Mouse (Mus musculus): ENCODE results near the gene Nebl. TPM values are rescaled to one million over a fixed set of nuclear protein-coding genes. Genes with fewer than 3 reads are reported as not detected.

Gene Nebl
- 100 to 1,000 TPM; 456 TPM for total RNA-seq (2021)

DNA sequence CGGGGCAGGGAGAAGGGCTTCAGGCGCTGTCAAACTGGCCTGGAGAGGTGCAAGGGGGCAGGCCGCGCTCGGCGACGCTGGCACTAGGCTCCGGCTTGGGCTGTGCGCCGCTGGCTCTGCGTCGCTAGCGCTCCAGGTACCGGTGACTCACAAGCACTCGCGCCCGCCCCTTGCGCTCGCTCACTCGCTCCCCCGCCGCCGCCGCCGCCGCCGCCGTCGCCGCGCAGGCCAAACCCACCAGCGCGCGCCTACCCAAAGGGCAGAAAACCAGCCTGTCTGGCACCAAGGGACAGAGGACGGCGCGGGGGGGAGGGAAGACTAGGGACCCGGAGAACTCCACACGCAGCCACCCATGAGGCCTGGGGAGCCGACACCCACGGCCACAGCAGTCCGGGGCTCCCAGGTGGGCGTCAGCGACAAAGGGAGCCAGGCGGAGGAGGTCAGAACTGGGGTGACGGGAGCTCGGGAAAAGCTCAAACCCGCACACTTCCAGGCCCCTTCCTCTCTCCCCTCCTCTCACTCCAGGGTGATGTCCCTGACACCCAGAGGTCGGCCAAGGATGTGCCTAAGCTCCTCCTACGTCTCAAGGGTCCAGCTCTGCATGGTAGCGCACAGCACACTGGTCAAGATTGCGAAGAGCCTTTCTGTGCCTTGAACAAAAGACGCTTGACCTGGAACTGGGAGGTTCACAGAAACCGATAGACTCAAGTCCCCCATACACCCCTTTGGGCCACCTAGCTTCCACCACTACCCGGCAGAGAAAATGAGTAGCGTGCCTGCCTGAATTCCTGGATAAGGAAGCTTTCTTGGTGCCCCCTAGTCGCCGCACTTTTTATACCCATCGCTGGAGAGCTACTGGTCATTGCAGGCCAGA, at the start of gene Nebl:
Gene Nebl (minus strand): TSS at position 508 of the 874 bp plus-strand sequence.
- intact Hi-C loops (cut with DNase I): no loop called here
- DNase-seq: peak; percentile 38 to 53

DNA sequence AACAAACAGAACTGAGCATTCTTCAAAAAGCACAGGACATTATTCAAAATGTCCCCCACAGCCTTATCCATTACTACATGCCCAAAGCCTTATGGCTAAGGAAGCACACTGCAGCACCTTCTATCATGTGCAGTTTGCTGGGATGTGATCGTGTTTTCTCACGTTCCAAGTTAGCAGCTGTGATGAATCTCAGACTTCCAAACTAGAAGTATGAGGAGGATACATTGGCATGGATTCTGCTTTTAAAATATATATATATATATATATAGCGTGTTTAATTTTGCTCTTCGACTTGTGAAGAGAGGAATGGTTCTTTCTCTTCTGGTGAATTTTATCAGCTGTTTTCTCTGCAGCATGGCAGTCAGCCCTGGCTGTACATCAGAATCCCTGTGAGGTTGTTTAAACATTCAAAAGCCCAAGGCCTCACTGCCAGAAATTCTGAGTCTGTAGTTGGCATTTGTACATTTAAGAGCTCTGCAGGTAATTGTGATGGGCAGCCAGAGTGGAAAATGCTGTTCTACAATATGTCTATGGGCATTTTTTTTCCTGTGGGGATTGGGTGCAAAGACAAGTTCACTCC, 39.1 kb upstream of the Nebl start:
- intact Hi-C loops (cut with DNase I): no loop called here
- no peak for DNase-seq

DNA sequence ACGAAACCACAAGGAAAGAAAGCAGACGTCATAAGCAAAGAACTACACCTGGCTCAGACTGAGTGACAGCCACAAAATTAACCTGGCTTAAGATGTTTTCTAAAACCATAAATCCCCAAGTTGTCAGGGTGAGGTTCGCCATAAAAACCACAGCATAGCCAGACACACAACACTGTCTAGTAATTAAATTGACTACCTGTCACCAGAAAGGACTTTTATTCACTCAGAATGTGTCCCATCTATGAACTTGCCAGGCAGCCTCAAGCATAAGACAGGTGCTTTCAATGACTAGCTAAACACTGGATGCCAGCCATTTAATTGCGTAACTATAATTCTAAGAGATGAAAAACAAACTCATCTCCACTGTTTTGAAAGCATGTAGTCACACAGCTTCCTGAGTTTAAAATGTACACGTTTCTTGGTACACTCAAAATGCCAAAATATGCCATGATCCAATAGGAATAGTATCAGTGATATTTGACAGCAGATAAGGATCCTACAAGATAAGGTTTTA, 38.0 kb upstream of the Nebl start:
- no peak for DNase-seq
- intact Hi-C loops (cut with DNase I): no loop called here

DNA sequence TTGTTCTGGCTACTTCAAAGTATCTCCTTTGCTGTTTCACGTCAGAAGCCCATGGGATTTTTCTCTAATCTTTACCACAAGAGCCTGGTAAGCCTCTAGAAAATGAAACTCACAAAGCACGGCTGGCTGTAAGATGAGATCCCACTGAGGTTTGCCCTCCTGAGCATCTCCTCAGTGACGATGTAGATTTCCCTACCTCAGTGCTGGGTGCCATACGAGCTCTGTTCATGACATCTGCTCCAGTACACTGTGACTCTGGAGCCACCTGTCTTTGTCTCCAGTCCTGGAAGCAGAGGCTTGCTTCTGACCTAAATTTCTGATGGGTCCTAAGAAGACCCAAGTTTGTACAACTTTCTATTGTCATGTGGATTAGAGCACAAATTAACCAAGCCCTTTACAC, 25.0 kb upstream of the Nebl start:
- intact Hi-C loops (cut with DNase I): no loop called here
- no peak for DNase-seq

DNA sequence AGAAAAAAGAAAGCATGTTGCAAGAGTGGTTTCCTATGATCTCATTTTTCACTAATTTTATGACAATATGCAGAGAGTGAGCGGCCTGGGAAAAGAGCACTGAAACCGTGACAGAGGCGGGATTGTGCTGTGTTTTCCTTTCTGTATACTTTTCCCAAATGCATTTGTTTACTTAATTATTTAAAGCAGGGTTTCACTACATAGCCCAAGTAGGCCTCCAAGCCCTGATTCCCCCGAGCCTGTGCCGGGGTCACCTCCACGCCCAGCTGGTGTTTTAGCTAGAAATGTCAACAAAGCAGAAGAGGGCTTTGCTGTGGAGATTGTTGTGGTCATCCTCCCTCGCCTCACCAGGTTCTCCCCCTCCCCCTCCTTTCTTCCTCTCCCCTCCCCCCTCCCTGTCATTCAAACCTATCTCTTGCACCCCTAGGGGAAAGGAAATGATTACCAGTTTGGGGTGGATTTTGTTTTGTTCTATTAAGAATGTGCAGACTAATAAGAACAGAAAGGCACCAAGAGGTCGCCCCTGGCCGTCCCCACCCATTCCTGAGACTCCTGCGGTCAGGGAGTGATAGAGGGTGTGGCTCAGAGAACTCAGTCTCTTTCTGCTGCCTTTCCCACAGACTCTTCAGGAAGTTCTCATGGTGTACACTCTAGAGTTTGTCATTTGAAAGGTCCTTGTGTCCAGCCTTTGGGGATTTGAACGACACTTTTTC, 10.9 kb upstream of the Nebl start:
- intact Hi-C loops (cut with DNase I): no loop called here
- DNase-seq: peak in 1 of 2 experiments; percentile 16

DNA sequence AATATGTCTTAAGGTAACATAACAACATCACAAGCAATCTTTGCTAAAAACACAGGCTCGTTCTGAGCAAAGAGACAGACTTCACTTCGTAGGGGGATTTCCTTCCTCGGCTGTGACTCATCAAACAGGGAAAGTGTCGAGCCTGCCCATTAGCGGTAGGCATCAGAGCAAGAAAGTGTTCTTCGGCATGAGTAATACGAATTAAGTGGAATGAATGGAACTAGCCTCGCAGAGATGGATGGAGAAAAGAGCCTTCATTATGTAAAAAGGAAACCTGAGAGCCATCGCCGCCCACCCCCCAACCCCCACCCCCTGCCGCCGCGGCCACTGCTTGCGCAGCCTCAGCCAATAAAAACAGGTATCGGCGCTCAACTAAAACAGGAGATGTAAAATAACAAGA, 10.3 kb upstream of the Nebl start:
- peak in 1 of 2 experiments; percentile 4 for DNase-seq
- intact Hi-C loops (cut with DNase I): no loop called here

DNA sequence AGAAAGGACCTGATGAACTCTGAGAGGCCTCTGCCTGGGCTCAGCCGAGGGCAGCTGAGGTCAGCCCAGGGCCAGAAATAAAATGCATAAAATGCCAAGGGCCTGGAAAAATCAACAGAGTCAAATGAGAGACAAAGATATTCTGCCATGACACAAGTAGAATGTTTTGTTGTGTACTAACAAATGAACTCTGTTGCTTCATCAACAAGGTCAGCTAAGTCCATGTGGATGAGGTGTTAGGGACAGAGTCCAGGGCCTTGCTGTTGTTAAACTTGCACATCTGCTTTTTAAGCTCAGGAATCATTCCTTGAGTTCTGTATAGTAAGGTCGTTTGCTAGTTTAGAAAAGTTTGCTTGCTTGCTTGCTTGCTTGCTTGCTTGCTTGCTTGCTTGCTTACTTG, 9.2 kb upstream of the Nebl start:
- DNase-seq: no peak
- intact Hi-C loops (cut with DNase I): no loop called here

DNA sequence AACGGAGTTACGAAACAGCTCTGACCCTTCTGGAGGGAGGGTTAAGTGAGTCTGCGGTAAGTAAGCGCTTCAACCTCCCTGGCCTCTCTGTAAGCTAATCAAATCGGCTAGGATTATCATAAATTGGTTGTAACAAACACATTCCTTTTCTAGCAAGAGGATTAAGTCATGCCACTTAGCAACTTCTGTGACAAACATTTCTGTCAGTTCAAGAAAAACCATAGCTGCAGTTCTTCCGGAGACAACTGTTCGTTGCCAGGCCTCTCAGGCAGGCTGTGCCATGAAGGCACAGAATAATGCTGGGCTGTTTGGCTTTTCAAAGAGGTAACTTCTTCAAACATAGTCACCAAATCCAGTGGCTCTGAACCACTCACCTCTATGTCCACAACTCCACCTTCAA, 946 bp upstream of the Nebl start:
- intact Hi-C loops (cut with DNase I): no loop called here

DNA sequence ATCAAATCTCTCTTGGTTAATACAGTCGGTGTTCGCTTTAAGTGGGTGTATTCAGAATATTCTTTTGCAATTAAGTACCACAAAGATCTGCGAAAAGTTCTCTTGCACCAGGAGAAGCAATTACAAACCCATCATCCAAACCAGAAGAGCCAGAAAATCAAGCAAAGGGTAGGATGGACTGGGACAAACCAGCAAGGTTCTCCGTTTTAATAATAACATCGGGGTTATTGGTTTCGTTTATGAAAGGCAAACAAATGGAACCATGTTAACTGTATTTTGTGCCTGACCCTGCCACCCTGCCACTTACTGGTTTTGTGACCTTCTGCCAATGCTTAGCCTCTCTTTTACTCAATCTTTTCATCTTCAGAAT, 552 bp upstream of the Nebl start:
- no peak for DNase-seq
- intact Hi-C loops (cut with DNase I): no loop called here

More for the DNA sequence above, 946 bp upstream of the Nebl start:
- no peak for DNase-seq

DNA sequence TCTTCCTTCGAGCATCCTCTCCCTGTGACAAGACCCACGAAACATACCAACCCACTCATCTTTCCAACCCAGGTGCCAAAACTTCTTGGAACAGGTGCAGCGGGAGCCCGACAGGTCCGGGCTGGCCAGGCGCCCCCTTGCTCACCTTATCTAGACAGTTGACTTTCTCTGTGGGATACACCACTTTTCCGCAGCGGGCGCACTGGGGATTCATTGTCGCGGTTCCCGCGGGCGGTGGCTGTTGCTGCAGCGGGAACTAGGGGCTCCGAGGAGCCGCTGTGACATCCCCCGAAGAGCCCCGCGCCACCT, 662 bp downstream of the Nebl start:
- intact Hi-C loops (cut with DNase I): no loop called here
- DNase-seq: no peak

DNA sequence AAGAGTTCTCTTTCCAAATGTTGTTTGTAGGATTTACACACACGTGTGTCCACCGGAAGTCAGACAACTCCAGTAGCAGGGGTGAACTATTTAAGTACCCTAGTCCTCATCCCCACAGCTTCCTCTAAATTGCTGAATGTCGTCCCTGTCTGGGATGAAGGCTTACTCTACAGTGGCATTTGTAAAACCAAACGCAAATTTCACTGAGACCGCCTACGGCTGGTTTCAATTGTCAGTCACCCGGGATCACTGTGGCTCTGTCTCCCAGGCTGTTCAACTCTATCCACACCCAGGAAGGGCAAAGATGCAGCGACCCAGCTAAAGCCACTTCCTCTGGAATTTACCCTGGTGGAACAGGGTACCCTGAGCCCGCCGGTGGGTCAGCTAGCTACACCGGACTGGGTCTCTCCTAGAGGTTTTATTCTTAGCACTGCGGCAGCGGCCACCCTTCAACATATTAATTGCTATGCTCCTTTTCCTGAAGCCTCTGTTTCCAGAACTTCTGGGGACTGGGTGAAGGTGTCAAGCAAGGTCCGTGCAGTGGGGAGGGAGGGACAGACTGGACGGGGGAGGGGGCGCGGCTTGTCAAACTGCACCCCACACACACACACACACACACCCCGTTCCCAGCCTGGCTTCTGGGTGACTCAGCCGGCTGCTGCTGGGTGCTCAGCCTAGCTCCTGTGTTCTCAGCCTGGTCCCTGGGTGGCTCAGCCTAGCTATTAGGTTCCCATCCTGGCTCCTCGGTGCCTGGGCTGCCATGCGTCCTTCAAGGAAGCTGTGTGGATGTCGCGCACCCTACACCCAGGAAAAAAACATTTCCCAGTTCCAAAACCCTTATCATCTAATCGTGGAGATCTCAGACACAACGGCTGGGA, 1.3 kb downstream of the Nebl start:
- intact Hi-C loops (cut with DNase I): no loop called here
- peak in 1 of 2 experiments; percentile 21 for DNase-seq

DNA sequence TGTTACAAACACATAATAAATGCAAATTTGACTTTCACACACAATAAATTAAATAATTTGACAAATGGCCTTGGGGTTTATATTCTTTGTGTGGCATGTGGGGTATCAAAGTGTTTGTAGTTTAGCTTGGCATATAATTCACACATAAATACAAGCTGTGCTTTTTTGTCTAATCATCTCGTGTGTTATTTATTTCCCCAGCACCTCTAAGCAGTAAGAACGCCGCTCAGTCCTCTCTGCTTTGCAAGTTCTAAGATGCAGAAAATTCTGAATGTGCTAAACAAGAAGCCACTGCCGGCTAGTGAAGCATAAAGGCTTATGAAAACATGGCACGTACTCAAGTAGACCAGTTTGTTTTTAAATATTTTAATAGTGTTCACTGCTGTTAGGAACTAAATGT, 6.9 kb downstream of the Nebl start:
- no peak for DNase-seq
- intact Hi-C loops (cut with DNase I): no loop called here

DNA sequence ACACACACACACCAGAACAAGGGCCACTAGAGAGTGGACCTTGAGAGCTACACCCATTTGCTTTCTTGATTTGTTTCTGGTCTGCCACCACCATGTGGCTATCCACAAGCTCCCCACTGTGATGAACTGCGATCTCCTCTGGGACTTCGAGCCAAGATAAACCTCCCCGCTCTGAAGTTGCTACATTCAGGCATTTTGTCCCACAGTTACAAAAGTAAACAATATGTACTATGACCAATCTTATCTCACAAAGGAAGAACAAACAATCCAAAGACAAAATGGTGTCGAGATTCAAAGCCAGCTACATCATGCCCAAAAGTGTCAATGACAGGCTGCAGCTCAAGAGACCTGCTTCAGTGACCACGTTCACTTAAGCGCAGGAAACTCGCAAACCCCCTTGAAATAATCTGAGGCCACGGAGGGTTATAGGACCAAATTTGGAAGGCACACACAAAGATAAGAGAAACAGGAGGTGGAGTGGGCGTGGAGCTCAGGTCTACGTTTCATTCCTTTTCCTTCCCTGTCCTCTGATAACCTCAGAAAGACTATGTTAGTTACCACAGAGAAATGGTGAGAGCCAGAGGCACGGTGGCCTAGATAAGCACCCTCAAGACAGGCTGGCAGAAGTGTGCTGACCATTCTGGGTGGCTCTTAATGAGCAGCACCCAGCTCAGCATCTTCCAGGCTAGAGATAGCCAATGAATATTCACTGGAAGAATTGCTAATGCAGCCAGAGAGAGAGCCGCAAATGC, 7.8 kb downstream of the Nebl start:
- intact Hi-C loops (cut with DNase I): no loop called here
- DNase-seq: no peak

DNA sequence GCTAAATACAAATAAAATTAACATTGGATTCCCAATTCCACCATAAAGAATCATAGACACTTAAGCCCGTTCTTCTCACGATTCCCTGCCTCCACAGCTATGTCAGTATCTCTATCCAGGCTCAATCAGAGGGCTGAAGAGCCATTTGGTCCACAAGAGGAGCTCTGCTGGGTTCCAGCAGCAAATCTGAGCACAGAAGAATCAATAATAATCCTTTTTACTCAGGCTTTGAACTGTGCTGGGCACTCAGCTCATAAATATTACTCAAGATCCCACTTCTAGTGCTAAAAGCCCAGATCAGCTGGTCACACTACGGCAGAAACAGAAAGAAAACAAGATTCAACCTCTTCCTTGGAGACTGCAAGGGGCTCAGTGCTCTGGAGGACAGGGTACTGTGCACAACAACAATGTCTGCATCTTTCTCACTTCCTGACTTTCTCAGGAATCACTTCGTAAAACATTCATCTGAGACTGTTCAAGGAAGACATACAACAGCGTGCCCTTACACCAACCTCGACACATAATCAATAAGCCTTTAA, 10.0 kb downstream of the Nebl start:
- intact Hi-C loops (cut with DNase I): no loop called here
- DNase-seq: no peak

DNA sequence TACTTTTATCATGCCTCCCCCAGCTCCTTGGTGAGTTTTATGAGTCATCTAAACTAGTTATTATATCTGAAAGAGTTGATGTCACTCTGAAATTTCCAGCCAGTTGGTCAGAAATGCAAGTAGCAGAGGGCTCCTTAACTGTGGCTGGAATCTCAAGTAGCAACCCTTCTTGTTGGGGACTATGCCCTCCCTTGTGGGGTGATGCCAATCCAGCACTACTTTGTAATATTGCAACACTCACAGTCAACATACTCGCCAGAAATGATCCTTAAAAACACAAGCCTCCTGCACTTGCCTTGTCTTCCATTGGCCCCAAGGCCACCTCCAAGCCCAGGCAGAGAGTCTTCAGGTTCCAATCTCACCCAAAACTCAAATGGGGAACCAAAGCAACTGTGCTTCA, 13.0 kb downstream of the Nebl start:
- intact Hi-C loops (cut with DNase I): no loop called here
- DNase-seq: no peak

DNA sequence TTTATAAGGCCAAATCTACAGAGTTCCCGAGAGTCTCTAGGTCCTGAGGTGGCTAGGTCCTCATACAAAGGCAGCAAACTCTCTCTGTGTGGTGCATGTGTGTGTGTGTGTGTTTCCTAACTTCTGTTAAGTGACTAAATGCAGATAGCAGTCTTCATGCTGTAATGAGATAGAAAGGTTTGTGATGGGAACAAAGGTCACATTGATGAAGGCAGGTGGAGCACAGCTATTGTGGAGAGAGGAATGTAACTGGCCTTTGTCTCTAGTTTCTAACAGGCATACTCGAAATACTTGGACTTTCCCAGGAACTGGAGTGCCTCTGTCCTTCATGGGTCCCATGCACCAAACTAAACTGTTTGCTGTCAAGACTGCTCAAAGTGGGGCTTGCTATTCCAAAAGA, 14.1 kb downstream of the Nebl start:
- no peak for DNase-seq
- intact Hi-C loops (cut with DNase I): no loop called here

DNA sequence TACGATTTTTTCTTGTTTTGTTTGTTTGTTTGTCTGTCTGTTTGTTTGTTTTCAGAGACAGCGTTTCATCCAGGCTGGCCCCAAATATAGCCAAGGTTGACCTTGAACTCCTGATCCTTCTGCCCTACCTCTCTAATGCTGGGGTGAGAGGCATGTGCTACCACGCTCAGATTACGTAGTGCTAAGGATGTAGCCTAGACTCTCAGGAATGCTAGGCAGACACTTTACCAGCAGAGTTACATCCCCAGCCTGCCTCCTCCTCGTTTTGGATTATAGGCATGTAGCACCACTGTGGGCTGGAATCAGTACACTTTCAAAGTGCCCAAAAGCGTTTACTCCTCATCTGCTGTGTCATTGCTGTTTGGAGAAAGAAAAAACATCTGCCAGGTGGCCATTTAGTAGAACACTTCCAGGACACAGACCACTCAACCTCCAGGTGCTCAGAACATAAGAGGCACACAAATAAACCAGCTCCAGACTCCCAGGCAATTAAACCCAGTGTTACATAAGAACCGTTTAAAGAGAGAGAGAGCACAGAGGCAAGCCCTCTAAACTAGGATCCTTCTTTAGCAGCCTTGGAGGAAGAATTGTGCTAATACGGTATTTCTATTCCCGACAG, 16.0 kb downstream of the Nebl start:
- intact Hi-C loops (cut with DNase I): no loop called here
- no peak for DNase-seq

DNA sequence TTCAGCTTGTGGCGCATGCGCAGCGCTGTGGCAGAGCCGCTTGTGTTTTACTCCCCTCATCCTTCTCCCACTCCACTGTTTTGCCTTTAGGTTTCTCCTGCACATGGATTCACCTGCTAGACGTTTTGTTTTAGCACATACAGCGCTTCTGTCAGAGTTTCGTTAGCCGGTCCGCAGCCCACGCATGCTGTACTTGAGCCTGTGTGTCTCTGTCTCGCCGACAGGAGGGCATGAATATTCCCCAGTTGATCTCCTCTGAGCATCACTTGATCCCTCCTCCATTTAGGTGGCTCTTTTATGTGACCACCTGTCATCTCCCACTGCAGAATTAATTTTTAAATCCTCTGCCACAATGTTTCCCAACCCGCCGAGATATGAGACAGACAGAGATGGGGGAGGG, 16.6 kb downstream of the Nebl start:
- DNase-seq: no peak
- intact Hi-C loops (cut with DNase I): no loop called here

DNA sequence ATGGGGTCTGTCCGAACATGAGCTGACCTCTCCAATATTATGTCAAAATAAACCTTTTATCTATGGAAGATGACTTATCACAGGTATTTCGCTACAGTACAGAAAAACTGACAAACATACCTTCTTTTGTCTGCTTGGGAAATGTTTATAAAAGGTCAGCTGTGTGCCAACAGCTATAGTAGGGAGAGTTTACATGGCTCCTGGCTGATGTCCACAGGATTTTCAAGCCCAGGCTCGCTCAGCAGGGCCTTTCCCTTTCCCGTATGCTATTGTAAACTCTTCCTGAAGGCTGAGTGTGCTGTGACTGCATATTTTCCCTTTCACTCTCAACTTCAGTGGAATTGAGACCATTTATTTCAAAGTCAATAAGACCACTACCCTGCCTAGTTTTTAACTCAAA, 17.1 kb downstream of the Nebl start:
- intact Hi-C loops (cut with DNase I): no loop called here
- no peak for DNase-seq
